Mouse (Mus musculus) lung, adult 2 months (tissue): ENCODE measurements around the gene Rph3al.

Experiments used
- CTCF ChIP-seq: fragments of 200-500 bp; IDR thresholded peaks from 2 replicates; pipeline ENCODE4 v1.5.1; 2011; ENCODE audit warnings: mild to moderate bottlenecking, low read length, control low read depth; ENCODE audit not compliant: insufficient read depth
- POLR2A ChIP-seq: fragments of 200-500 bp; IDR thresholded peaks from 2 replicates; pipeline ENCODE4 v1.6.1; 2011; ENCODE audit warnings: low read depth, mild to moderate bottlenecking, control low read depth, low read length, borderline replicate concordance; ENCODE audit errors: extremely low read depth

- TF ChIP-seq POLR2A: no peak
- no peak for TF ChIP-seq CTCF
These were observed 46.4 kb upstream of the Rph3al start for GRCm38 (mm10) chr11:75984581-75984980.
